Mouse (Mus musculus) embryonic facial prominence, embryonic 13.5 days (tissue): ENCODE results near the gene Prok1. TPM values are rescaled to one million over a fixed set of nuclear protein-coding genes. Genes with fewer than 3 reads are reported as not detected.

Experiments
- ATAC-seq: fragments of 200-750 bp; cut with Nextera tagmentation; 2 replicates; pipeline ENCODE4 v1.8.0; 2017; ENCODE audit warnings: low read depth; ENCODE audit not compliant: insufficient number of reproducible peaks, insufficient read depth, low FRiP score, low TSS enrichment
- H3K27ac ChIP-seq: fragments of 300-500 bp; sonication (generic); 2 replicates; pipeline ENCODE4 v1.5.1; 2015; ENCODE audit warnings: moderate library complexity, mild to moderate bottlenecking, inconsistent platforms
- H3K27me3 ChIP-seq: fragments of 300-500 bp; sonication (generic); 2 replicates; pipeline ENCODE4 v1.6.1; 2015; ENCODE audit warnings: mild to moderate bottlenecking, inconsistent platforms
- H3K36me3 ChIP-seq: fragments of 300-500 bp; sonication (generic); 2 replicates; pipeline ENCODE4 v1.6.1; 2015; ENCODE audit warnings: mild to moderate bottlenecking, inconsistent platforms
- H3K4me1 ChIP-seq: fragments of 300-500 bp; sonication (generic); 2 replicates; pipeline ENCODE4 v1.6.1; 2015; ENCODE audit warnings: inconsistent platforms
- H3K4me2 ChIP-seq: fragments of 300-500 bp; sonication (generic); 2 replicates; pipeline ENCODE4 v1.6.1; 2015; ENCODE audit warnings: moderate library complexity, mild to moderate bottlenecking, inconsistent platforms
- H3K4me3 ChIP-seq: fragments of 300-500 bp; sonication (generic); 2 replicates; pipeline ENCODE4 v1.5.1; 2015; ENCODE audit warnings: mild to moderate bottlenecking, inconsistent platforms
- H3K9ac ChIP-seq: fragments of 300-500 bp; sonication (generic); 2 replicates; pipeline ENCODE4 v1.6.1; 2015; ENCODE audit warnings: mild to moderate bottlenecking, inconsistent platforms
- H3K9me3 ChIP-seq: fragments of 300-500 bp; sonication (generic); 2 replicates; pipeline ENCODE4 v1.6.1; 2016; ENCODE audit warnings: inconsistent platforms
- WGBS: fragments of 180-500 bp; shearing (Covaris S2); methylation state at CpG from one replicate; pipeline ENCODE4 v1.1.7; 2015; ENCODE audit warnings: mixed read lengths; 5-methylcytosine and 5-hydroxymethylcytosine counted together
- polyA plus RNA-seq: library from polyadenylated mRNA; unstranded; fragments of >200 nt; fragmentation: Nextera tagmentation; extraction: Ambion mirVana; gene quantifications from 2 replicates; pipeline ENCODE4 v1.2.1, GENCODE M21; 2015

Prok1 gene
- polyA plus RNA-seq, 1 experiment from 2014 or later = 0.13 TPM

- no peak for ATAC-seq
- no peak overlapping the region for H3K9ac ChIP-seq
- H3K4me1 ChIP-seq = no peaks in the 10 kb centered on the region
- H3K9me3 ChIP-seq = no peaks in the 10 kb centered on the region
- H3K36me3 ChIP-seq = no peaks in the 10 kb centered on the region
- no peaks in the 10 kb centered on the region; the same call in 1 of the 2 replicates for H3K27me3 ChIP-seq
- WGBS = 88% methylated on average over 3 of the region's 3 CpGs
- no peak overlapping the region for H3K4me3 ChIP-seq
- H3K4me2 ChIP-seq = no peak overlapping the region
- H3K27ac ChIP-seq = no peak overlapping the region
Observed at GRCm38 (mm10) chr3:107183178-107183577, 56.3 kb downstream of the Prok1 start.

Other genes with a start within 250 kb of the Prok1 start
- 1.1 and 1.3 TPM in 2 replicates for gene Kcna3, start 203.5 kb downstream of the Prok1 start, polyA plus RNA-seq
- gene Kcna2, start 138.6 kb downstream of the Prok1 start, polyA plus RNA-seq = 0.07 and 0.18 TPM in 2 replicates
- not detected in 2 replicates for gene Kcna10, start 56.7 kb downstream of the Prok1 start, polyA plus RNA-seq
- 0.34 and 1.4 TPM in 2 replicates for gene Cym, start 18.0 kb downstream of the Prok1 start, polyA plus RNA-seq
- gene A630076J17Rik, start 9.1 kb downstream of the Prok1 start, polyA plus RNA-seq = not detected in 2 replicates
- gene Lamtor5, start 39.2 kb upstream of the Prok1 start, polyA plus RNA-seq = 194 and 201 TPM in 2 replicates
- gene Slc16a4, start 51.5 kb upstream of the Prok1 start, polyA plus RNA-seq = 3.6 and 5.3 TPM in 2 replicates
- 15.5 and 15.8 TPM in 2 replicates for gene Rbm15, start 94.0 kb upstream of the Prok1 start, polyA plus RNA-seq
- gene Kcnc4, start 219.8 kb upstream of the Prok1 start, polyA plus RNA-seq = 0.21 and 0.22 TPM in 2 replicates